Mouse (Mus musculus) hematopoietic stem cell, adult 5-6 weeks (primary cell): ENCODE measurements around the gene Gas8. TPM values are rescaled to one million over a fixed set of nuclear protein-coding genes. Genes with fewer than 3 reads are reported as not detected.
"Not testable (repeated sequence)": the region's sequence is repeated elsewhere in the genome, so short reads cannot be mapped to it uniquely, and the experiment has no call there.

Source experiments
- ATAC-seq, 2 experiments: fragments of 125-278 bp in 1 of 2; replicated peaks in 1 of 2; 2 replicates each; pipeline ENCODE4 v1.8.0; 2016 to 2017; ENCODE audit warnings: inconsistent platforms in 2 of 2, mild to moderate bottlenecking in 2 of 2, moderate number of reproducible peaks in 2 of 2, low read depth in 1 of 2, moderate TSS enrichment in 1 of 2; ENCODE audit not compliant: low FRiP score in 2 of 2, poor library complexity in 2 of 2, severe bottlenecking in 2 of 2, insufficient read depth in 1 of 2, low TSS enrichment in 1 of 2
- total RNA-seq: library from RNA; stranded (forward); fragments of 172-1452, 232-1000 nt; gene quantifications from 2 replicates; pipeline ENCODE4 v1.2.3, GENCODE M21; 2017

Gene Gas8
- total RNA-seq, 1 experiment from 2014 or later = 21.1 TPM

- ATAC-seq = no peak
These were observed 12.9 kb upstream of the Gas8 start for GRCm38 (mm10) chr8:123505695-123506094.

- no peak for ATAC-seq
These were observed 11.5 kb upstream of the Gas8 start for GRCm38 (mm10) chr8:123507153-123507552.

GRCm38 (mm10) chr8:123510819-123511218 lies 7.8 kb upstream of the Gas8 start:
- no peak for ATAC-seq

- no peak for ATAC-seq
These were observed 4.5 kb upstream of the Gas8 start for GRCm38 (mm10) chr8:123514136-123514535.

GRCm38 (mm10) chr8:123514781-123515539 lies 3.7 kb upstream of the Gas8 start, which contains the start of gene Dbndd1:
Gene Dbndd1, minus strand, starts transcription at chr8:123515463.
- ATAC-seq = no peak

- no peak for ATAC-seq
These were observed 3.1 kb upstream of the Gas8 start for GRCm38 (mm10) chr8:123515540-123515897.

- no peak for ATAC-seq
These were observed 2.0 kb upstream of the Gas8 start for GRCm38 (mm10) chr8:123516596-123516995.

- ATAC-seq = no peak
These were observed 462 bp upstream of the Gas8 start for GRCm38 (mm10) chr8:123518172-123518571.

GRCm38 (mm10) chr8:123520048-123520447 lies 1.4 kb downstream of the Gas8 start:
- ATAC-seq = not testable (repeated sequence)

- no peak for ATAC-seq
These were observed 9.3 kb downstream of the Gas8 start for GRCm38 (mm10) chr8:123527720-123528489.

- ATAC-seq = no peak
These were observed 17.8 kb downstream of the Gas8 start for GRCm38 (mm10) chr8:123536242-123536989.

GRCm38 (mm10) chr8:123536990-123537380 lies 18.4 kb downstream of the Gas8 start:
- ATAC-seq = no peak

GRCm38 (mm10) chr8:123537641-123538040 lies 19.0 kb downstream of the Gas8 start:
- ATAC-seq = not testable (repeated sequence)

- not testable (repeated sequence) for ATAC-seq
These were observed 45.6 kb downstream of the Gas8 start for GRCm38 (mm10) chr8:123564221-123564620.

GRCm38 (mm10) chr8:123575386-123575785 lies 56.8 kb downstream of the Gas8 start:
- ATAC-seq = not testable (repeated sequence)
